Mouse (Mus musculus): ENCODE data around the gene Prdm16. TPM values are rescaled to one million over a fixed set of nuclear protein-coding genes. Genes with fewer than 3 reads are reported as not detected.

Gene Prdm16
- polyA plus RNA-seq, 1 experiment = not detected

GRCm38 (mm10) chr4:154497423-154498175, 139.1 kb downstream of the Prdm16 start:
- H3K4me3 ChIP-seq = no peak overlapping the region
- H3K36me3 ChIP-seq (ENCODE audit: control insufficient read depth, insufficient read depth) = no peaks in the 10 kb centered on the region
- TF ChIP-seq POLR2A (IDR thresholded peaks at IDR 0.05; ENCODE audit: insufficient read length, low read depth) = no peak
- TF ChIP-seq SRF (IDR thresholded peaks at IDR 0.05; ENCODE audit: control insufficient read depth, insufficient read length, low read depth) = no peak
- no peak overlapping the region for H3K4me2 ChIP-seq (ENCODE audit: low read depth)
- no peaks in the 10 kb centered on the region for H3K79me2 ChIP-seq (ENCODE audit: control insufficient read depth, insufficient read depth)
- H3K27me3 ChIP-seq (ENCODE audit: control insufficient read depth, insufficient read depth, insufficient read length) = no peaks in the 10 kb centered on the region
- H3ac ChIP-seq (ENCODE audit: control insufficient read depth, insufficient read length) = no peak overlapping the region

- Histone ChIP-seq H3K4me2 (ENCODE audit: low read depth) (no peak overlapping the region), H3ac (ENCODE audit: control insufficient read depth, insufficient read length) (no peak overlapping the region), H3K4me3 (no peak overlapping the region), H3K36me3 (ENCODE audit: control insufficient read depth, insufficient read depth) (no peaks in the 10 kb centered on the region), H3K79me2 (ENCODE audit: control insufficient read depth, insufficient read depth) (no peaks in the 10 kb centered on the region), H3K27me3 (ENCODE audit: control insufficient read depth, insufficient read depth, insufficient read length) (no peaks in the 10 kb centered on the region)
- TF ChIP-seq SRF (IDR thresholded peaks at IDR 0.05; ENCODE audit: control insufficient read depth, insufficient read length, low read depth) (no peak), USF1 (IDR thresholded peaks at IDR 0.05; ENCODE audit: low read depth) (no peak), REST (IDR thresholded peaks at IDR 0.05; ENCODE audit: insufficient read depth, insufficient read length) (no peak), CEBPB (IDR thresholded peaks at IDR 0.05; ENCODE audit: insufficient read depth, poor library complexity, severe bottlenecking) (no peak), MYOG (IDR thresholded peaks at IDR 0.05; ENCODE audit: control insufficient read depth in 1 of 3, insufficient read depth in 1 of 3, insufficient read length in 2 of 3, low read depth in 2 of 3) (no peak), MYOD1 (IDR thresholded peaks at IDR 0.05; ENCODE audit: control insufficient read depth in 1 of 3, insufficient read length in 2 of 3, low read depth in 2 of 3) (no peak), TCF3 (IDR thresholded peaks at IDR 0.05; ENCODE audit: insufficient read length, low read depth) (no peak), POLR2AphosphoS2 (IDR thresholded peaks at IDR 0.05; ENCODE audit: insufficient read length, low read depth) (no peak), TCF12 (IDR thresholded peaks at IDR 0.05; ENCODE audit: insufficient read depth, poor library complexity, severe bottlenecking) (no peak), POLR2A (IDR thresholded peaks at IDR 0.05; ENCODE audit: insufficient read length, low read depth) (no peak), MAX (IDR thresholded peaks at IDR 0.05; ENCODE audit: low read depth) (no peak), E2F4 (IDR thresholded peaks at IDR 0.05; ENCODE audit: insufficient read depth) (no peak)
These were observed 139.7 kb downstream of the Prdm16 start for GRCm38 (mm10) chr4:154496991-154497390.

GRCm38 (mm10) chr4:154496522-154496921, 140.2 kb downstream of the Prdm16 start:
- H3K27me3 ChIP-seq (ENCODE audit: control insufficient read depth, insufficient read depth, insufficient read length) = no peaks in the 10 kb centered on the region
- no peak overlapping the region for H3K4me2 ChIP-seq (ENCODE audit: low read depth)
- H3K79me2 ChIP-seq (ENCODE audit: control insufficient read depth, insufficient read depth) = no peaks in the 10 kb centered on the region
- no peak for TF ChIP-seq TCF12 (IDR thresholded peaks at IDR 0.05; ENCODE audit: insufficient read depth, poor library complexity, severe bottlenecking)
- TF ChIP-seq MYOG (IDR thresholded peaks at IDR 0.05; ENCODE audit: control insufficient read depth in 1 of 3, insufficient read depth in 1 of 3, insufficient read length in 2 of 3, low read depth in 2 of 3) = no peak
- TF ChIP-seq REST (IDR thresholded peaks at IDR 0.05; ENCODE audit: insufficient read depth, insufficient read length) = no peak
- TF ChIP-seq CEBPB (IDR thresholded peaks at IDR 0.05; ENCODE audit: insufficient read depth, poor library complexity, severe bottlenecking) = no peak
- no peak for TF ChIP-seq TCF3 (IDR thresholded peaks at IDR 0.05; ENCODE audit: insufficient read length, low read depth)
- TF ChIP-seq USF1 (IDR thresholded peaks at IDR 0.05; ENCODE audit: low read depth) = no peak
- TF ChIP-seq MYOD1 (IDR thresholded peaks at IDR 0.05; ENCODE audit: control insufficient read depth in 1 of 3, insufficient read length in 2 of 3, low read depth in 2 of 3) = no peak
- no peak for TF ChIP-seq MAX (IDR thresholded peaks at IDR 0.05; ENCODE audit: low read depth)
- TF ChIP-seq SRF (IDR thresholded peaks at IDR 0.05; ENCODE audit: control insufficient read depth, insufficient read length, low read depth) = no peak
- TF ChIP-seq E2F4 (IDR thresholded peaks at IDR 0.05; ENCODE audit: insufficient read depth) = no peak
- TF ChIP-seq POLR2A (IDR thresholded peaks at IDR 0.05; ENCODE audit: insufficient read length, low read depth) = no peak
- no peak for TF ChIP-seq POLR2AphosphoS2 (IDR thresholded peaks at IDR 0.05; ENCODE audit: insufficient read length, low read depth)
- H3ac ChIP-seq (ENCODE audit: control insufficient read depth, insufficient read length) = no peak overlapping the region
- no peaks in the 10 kb centered on the region for H3K36me3 ChIP-seq (ENCODE audit: control insufficient read depth, insufficient read depth)
- no peak overlapping the region for H3K4me3 ChIP-seq

DNA sequence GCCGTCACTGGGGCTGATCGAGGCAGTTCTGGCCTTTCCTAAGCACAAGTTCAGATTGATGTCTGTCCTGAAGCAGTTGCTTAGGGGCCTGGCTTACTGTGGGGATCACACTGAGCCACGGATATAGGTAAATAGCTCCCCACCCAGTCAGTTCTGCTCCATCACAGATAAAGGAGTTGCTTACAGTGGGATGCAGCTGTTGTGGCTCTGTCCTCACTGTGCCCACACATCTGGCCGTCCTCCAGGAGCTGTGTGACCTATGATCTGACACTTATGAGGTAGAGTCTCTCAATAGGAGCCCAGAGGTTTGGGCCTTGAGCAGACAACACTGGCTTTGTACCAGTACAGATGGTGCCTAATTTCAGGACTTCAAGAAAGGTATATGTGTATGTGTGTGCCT, 142.7 kb downstream of the Prdm16 start:
- H3K79me2 ChIP-seq (ENCODE audit: control insufficient read depth, insufficient read depth) = no peaks in the 10 kb centered on the region
- H3K4me2 ChIP-seq (ENCODE audit: low read depth) = no peak overlapping the region
- no peak overlapping the region for H3ac ChIP-seq (ENCODE audit: control insufficient read depth, insufficient read length)
- no peak overlapping the region for H3K4me3 ChIP-seq
- TF ChIP-seq MAX (IDR thresholded peaks at IDR 0.05; ENCODE audit: low read depth) (no peak), POLR2A (IDR thresholded peaks at IDR 0.05; ENCODE audit: insufficient read length, low read depth) (no peak), SRF (IDR thresholded peaks at IDR 0.05; ENCODE audit: control insufficient read depth, insufficient read length, low read depth) (no peak), MYOG (IDR thresholded peaks at IDR 0.05; ENCODE audit: control insufficient read depth in 1 of 3, insufficient read depth in 1 of 3, insufficient read length in 2 of 3, low read depth in 2 of 3) (no peak), CEBPB (IDR thresholded peaks at IDR 0.05; ENCODE audit: insufficient read depth, poor library complexity, severe bottlenecking) (no peak), REST (IDR thresholded peaks at IDR 0.05; ENCODE audit: insufficient read depth, insufficient read length) (no peak), USF1 (IDR thresholded peaks at IDR 0.05; ENCODE audit: low read depth) (no peak), E2F4 (IDR thresholded peaks at IDR 0.05; ENCODE audit: insufficient read depth) (no peak), TCF3 (IDR thresholded peaks at IDR 0.05; ENCODE audit: insufficient read length, low read depth) (no peak), TCF12 (IDR thresholded peaks at IDR 0.05; ENCODE audit: insufficient read depth, poor library complexity, severe bottlenecking) (no peak), MYOD1 (IDR thresholded peaks at IDR 0.05; ENCODE audit: control insufficient read depth in 1 of 3, insufficient read length in 2 of 3, low read depth in 2 of 3) (no peak), POLR2AphosphoS2 (IDR thresholded peaks at IDR 0.05; ENCODE audit: insufficient read length, low read depth) (no peak)
- H3K36me3 ChIP-seq (ENCODE audit: control insufficient read depth, insufficient read depth) = no peaks in the 10 kb centered on the region
- no peaks in the 10 kb centered on the region for H3K27me3 ChIP-seq (ENCODE audit: control insufficient read depth, insufficient read depth, insufficient read length)

Data from myocyte (in vitro differentiated cells).